9 mouse cellular contexts compared by ENCODE assay signal in the genomic region with DNA sequence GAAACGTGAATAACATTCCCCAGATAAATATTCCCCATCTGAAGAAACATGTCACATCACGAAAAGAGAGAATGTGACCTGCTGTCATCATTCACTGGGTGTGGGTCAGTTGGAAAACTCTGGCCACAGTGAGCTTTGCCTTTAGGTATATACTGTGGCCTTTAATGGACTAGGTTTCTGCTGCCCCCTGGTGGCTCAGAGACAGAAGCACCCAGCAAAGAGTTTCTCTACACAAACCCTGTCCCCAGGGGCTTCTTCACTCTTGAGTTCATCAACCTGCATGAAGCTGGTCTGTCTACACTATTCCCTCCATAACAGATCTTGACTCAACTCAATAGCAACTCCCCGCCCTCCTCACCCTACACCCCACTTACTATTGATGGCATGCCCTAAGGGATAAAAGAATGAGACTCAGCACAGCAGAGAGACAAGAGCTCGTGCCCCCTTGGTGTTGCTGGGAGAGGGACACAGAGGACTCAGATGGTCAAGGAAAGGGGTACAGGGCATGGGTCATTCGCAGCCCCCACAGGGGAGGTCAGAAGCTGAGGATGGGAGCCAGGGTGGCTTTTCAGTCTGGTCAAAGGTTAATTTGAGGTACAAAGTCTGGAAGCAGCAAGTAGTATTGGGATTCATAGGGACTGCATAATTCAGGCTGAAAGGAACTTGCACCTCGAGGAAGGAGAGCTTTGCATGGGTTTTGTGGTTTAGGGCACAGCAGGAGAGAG. TPM values are rescaled to one million over a fixed set of nuclear protein-coding genes. Genes with fewer than 3 reads are reported as not detected.
A peak's percentile ranks its signal among the peaks of the same experiment; 100 is the strongest.
DNase-seq lines count a peak whose midpoint lies in the region; ATAC-seq and TF ChIP-seq lines count a peak whose summit lies in the region.
"Had no signal": no experiment of that assay in that cellular context is flagged by ENCODE, and none has a peak within 500 bp of the region (broad histone marks: within the 10 kb centered on the region; RNA-seq: fewer than 3 reads in every experiment).

No protein-coding gene starts in this region.

- no peak for TF ChIP-seq EP300 in liver, embryonic 14.5 days (IDR thresholded peaks at IDR 0.05; ENCODE audit: low read depth)

- TF ChIP-seq CTCF in kidney, postnatal 0 days (IDR thresholded peaks at IDR 0.05; ENCODE audit: low read depth), result peak; percentile 94
- peak; percentile 86 for TF ChIP-seq CTCF in liver, embryonic 14.5 days (IDR thresholded peaks at IDR 0.05; ENCODE audit: low read depth)

- H3K4me2 ChIP-seq in midbrain, embryonic 11.5 days, result no peak overlapping the region
- no peak overlapping the region for H3K4me2 ChIP-seq in midbrain, embryonic 15.5 days
- no peak overlapping the region for H3K4me2 ChIP-seq in kidney, postnatal 0 days (ENCODE audit: low read length)
- H3K4me2 ChIP-seq in liver, embryonic 14.5 days (ENCODE audit: low read depth), result no peak overlapping the region

- H3K27me3 ChIP-seq in midbrain, embryonic 11.5 days (ENCODE audit: control insufficient read depth, insufficient read depth, low read length), result no peaks in the 10 kb centered on the region
- no peaks in the 10 kb centered on the region for H3K27me3 ChIP-seq in midbrain, embryonic 15.5 days (replicated peaks)
- no peaks in the 10 kb centered on the region for H3K27me3 ChIP-seq in kidney, postnatal 0 days (ENCODE audit: insufficient read depth, low read length)
- H3K27me3 ChIP-seq in liver, embryonic 14.5 days (ENCODE audit: control insufficient read depth, insufficient read depth, low read length), result no peaks in the 10 kb centered on the region

- H3K4me3 ChIP-seq in midbrain, embryonic 11.5 days (ENCODE audit: low read depth, low read length), result no peak overlapping the region
- H3K4me3 ChIP-seq in midbrain, embryonic 15.5 days, result no peak overlapping the region
- H3K4me3 ChIP-seq in kidney, postnatal 0 days (replicated peaks; ENCODE audit: low read depth, low read length), result no peak overlapping the region
- H3K4me3 ChIP-seq in liver, embryonic 14.5 days (ENCODE audit: insufficient read depth in 1 of 2, low read depth in 2 of 2, low read length in 2 of 2), result no peak overlapping the region
- H3K4me3 ChIP-seq: erythroblast, embryonic 14.5 days had no signal

- H3K9me3 ChIP-seq in midbrain, embryonic 11.5 days (ENCODE audit: control insufficient read depth, low read length), result no peaks in the 10 kb centered on the region
- H3K9me3 ChIP-seq in midbrain, embryonic 15.5 days, result no peaks in the 10 kb centered on the region
- no peaks in the 10 kb centered on the region for H3K9me3 ChIP-seq in kidney, postnatal 0 days (replicated peaks; ENCODE audit: low read length)
- H3K9me3 ChIP-seq in liver, embryonic 14.5 days (ENCODE audit: control insufficient read depth, low read length), result no peaks in the 10 kb centered on the region

- H3K4me1 ChIP-seq in midbrain, embryonic 11.5 days (ENCODE audit: control insufficient read depth, insufficient read depth, low read length), result no peaks in the 10 kb centered on the region
- H3K4me1 ChIP-seq in midbrain, embryonic 15.5 days, result no peaks in the 10 kb centered on the region
- H3K4me1 ChIP-seq in kidney, postnatal 0 days (replicated peaks; ENCODE audit: insufficient read depth, low read length), result no peaks in the 10 kb centered on the region
- no peaks in the 10 kb centered on the region for H3K4me1 ChIP-seq in liver, embryonic 14.5 days (replicated peaks; ENCODE audit: control insufficient read depth in 2 of 2, insufficient read depth in 2 of 2, low read length in 1 of 2)

- peak; percentile 52; the same call in 1 of the 2 replicates for ATAC-seq in midbrain, embryonic 11.5 days (ENCODE audit: low FRiP score)
- no peak for ATAC-seq in midbrain, embryonic 15.5 days (replicated peaks)
- ATAC-seq in granulocyte monocyte progenitor cell, adult 5-6 weeks (replicated peaks; ENCODE audit: poor library complexity, severe bottlenecking), result peak; percentile 66
- ATAC-seq in kidney, postnatal 0 days (replicated peaks; ENCODE audit: low FRiP score, low read depth), result peak; percentile 40; the same call in 1 of the 2 replicates
- ATAC-seq in liver, embryonic 14.5 days (ENCODE audit: insufficient read depth), result peak; percentile 58; the same call in 1 of the 2 replicates

- DNase-seq in midbrain, embryonic 11.5 days (ENCODE audit: low spot score, missing footprints), result peak; percentile 94
- peak; percentile 48 for DNase-seq in cerebellum, adult 8-10 months
- peak; percentile 86 for DNase-seq in kidney, postnatal 0 days (ENCODE audit: low spot score)
- DNase-seq in liver, embryonic 14.5 days (ENCODE audit: low read depth in 3 of 3, low spot score in 3 of 3), result peak in 2 of 3 experiments; percentile 35 to 47
- DNase-seq in retina, adult 2 months (ENCODE audit: low read depth, low spot score), result peak; percentile 36
- DNase-seq in thymus, postnatal 0 days (ENCODE audit: low spot score), result peak; percentile 66

- H3K9ac ChIP-seq in midbrain, embryonic 11.5 days (ENCODE audit: low read length), result no peak overlapping the region
- no peak overlapping the region for H3K9ac ChIP-seq in midbrain, embryonic 15.5 days
- no peak overlapping the region for H3K9ac ChIP-seq in kidney, postnatal 0 days (ENCODE audit: low read depth, low read length)
- H3K9ac ChIP-seq in liver, embryonic 14.5 days (replicated peaks), result no peak overlapping the region

- 22% methylated on average over 6 of the region's 6 CpGs for WGBS in midbrain, embryonic 11.5 days
- WGBS in midbrain, embryonic 15.5 days, result 21% methylated on average over 6 of the region's 6 CpGs
- 22% methylated on average over 6 of the region's 6 CpGs for WGBS in kidney, postnatal 0 days
- WGBS in liver, embryonic 14.5 days (ENCODE audit: insufficient replicate concordance), result 15% methylated on average over 6 of the region's 6 CpGs

- no peak overlapping the region for H3K27ac ChIP-seq in midbrain, embryonic 11.5 days (ENCODE audit: low read depth, low read length)
- no peak overlapping the region for H3K27ac ChIP-seq in midbrain, embryonic 15.5 days
- no peak overlapping the region for H3K27ac ChIP-seq in kidney, postnatal 0 days
- H3K27ac ChIP-seq in liver, embryonic 14.5 days, result no peak overlapping the region

- no peaks in the 10 kb centered on the region for H3K36me3 ChIP-seq in midbrain, embryonic 11.5 days (ENCODE audit: control insufficient read depth, insufficient read depth, low read length)
- no peaks in the 10 kb centered on the region for H3K36me3 ChIP-seq in midbrain, embryonic 15.5 days (replicated peaks)
- no peaks in the 10 kb centered on the region for H3K36me3 ChIP-seq in kidney, postnatal 0 days (ENCODE audit: insufficient read depth, low read length)
- H3K36me3 ChIP-seq in liver, embryonic 14.5 days (replicated peaks; ENCODE audit: control insufficient read depth, insufficient read depth, low read depth), result no peaks in the 10 kb centered on the region

RNA-seq across cellular contexts. Expression of a gene that starts 11.0 kb away (rescaled TPM):
- polyA plus RNA-seq in midbrain, embryonic 11.5 days (2014; fragmentation: Nextera tagmentation; extraction: Ambion mirVana), result not detected in 2 replicates
- not detected in 2 replicates for polyA plus RNA-seq in midbrain, embryonic 15.5 days (2015; fragmentation: Nextera tagmentation; extraction: Ambion mirVana)
- total RNA-seq in granulocyte monocyte progenitor cell, adult 5-6 weeks (2014; fragmentation: Nextera tagmentation), result not detected in 2 replicates
- total RNA-seq in granulocyte monocyte progenitor cell, adult 5-6 weeks (2017), result not detected in 2 replicates
- polyA plus RNA-seq in kidney, postnatal 0 days (2015; fragmentation: Nextera tagmentation; extraction: Ambion mirVana), result not detected in 2 replicates
- not detected in 2 replicates for polyA plus RNA-seq in liver, embryonic 14.5 days (2012; rRNA removed)
- not detected in 2 replicates for polyA plus RNA-seq in liver, embryonic 14.5 days (2014; fragmentation: Nextera tagmentation; extraction: Ambion mirVana)
- polyA plus RNA-seq in thymus, postnatal 0 days (2015; fragmentation: Nextera tagmentation; extraction: Ambion mirVana), result not detected in 2 replicates
- polyA plus RNA-seq: erythroblast, embryonic 14.5 days had no signal

RNA-seq across cellular contexts. Expression of a gene that starts 19.7 kb away (rescaled TPM):
- polyA plus RNA-seq in midbrain, embryonic 11.5 days (2014; fragmentation: Nextera tagmentation; extraction: Ambion mirVana), result 0.66 and 0.85 TPM in 2 replicates
- polyA plus RNA-seq in midbrain, embryonic 15.5 days (2015; fragmentation: Nextera tagmentation; extraction: Ambion mirVana), result 1.3 and 1.9 TPM in 2 replicates
- total RNA-seq in granulocyte monocyte progenitor cell, adult 5-6 weeks (2014; fragmentation: Nextera tagmentation), result not detected in 2 replicates
- total RNA-seq in granulocyte monocyte progenitor cell, adult 5-6 weeks (2017), result not detected in 2 replicates
- polyA plus RNA-seq in kidney, postnatal 0 days (2015; fragmentation: Nextera tagmentation; extraction: Ambion mirVana), result 0.64 and 1.1 TPM in 2 replicates
- 1.7 and 1.9 TPM in 2 replicates for polyA plus RNA-seq in liver, embryonic 14.5 days (2012; rRNA removed)
- 1.6 and 2.1 TPM in 2 replicates for polyA plus RNA-seq in liver, embryonic 14.5 days (2014; fragmentation: Nextera tagmentation; extraction: Ambion mirVana)
- polyA plus RNA-seq in thymus, postnatal 0 days (2015; fragmentation: Nextera tagmentation; extraction: Ambion mirVana), result 0.49 and 0.56 TPM in 2 replicates

RNA-seq across cellular contexts. Expression of a gene that starts 19.7 kb away (rescaled TPM):
- polyA plus RNA-seq in midbrain, embryonic 11.5 days (2014; fragmentation: Nextera tagmentation; extraction: Ambion mirVana), result 75.9 and 82.5 TPM in 2 replicates
- 52.7 and 55.4 TPM in 2 replicates for polyA plus RNA-seq in midbrain, embryonic 15.5 days (2015; fragmentation: Nextera tagmentation; extraction: Ambion mirVana)
- total RNA-seq in granulocyte monocyte progenitor cell, adult 5-6 weeks (2014; fragmentation: Nextera tagmentation), result 31.1 and 36.9 TPM in 2 replicates
- total RNA-seq in granulocyte monocyte progenitor cell, adult 5-6 weeks (2017), result 21.5 and 27.3 TPM in 2 replicates
- 58.5 and 62.4 TPM in 2 replicates for polyA plus RNA-seq in kidney, postnatal 0 days (2015; fragmentation: Nextera tagmentation; extraction: Ambion mirVana)
- polyA plus RNA-seq in liver, embryonic 14.5 days (2012; rRNA removed), result 16.2 and 26.0 TPM in 2 replicates
- 36.7 and 43.7 TPM in 2 replicates for polyA plus RNA-seq in liver, embryonic 14.5 days (2014; fragmentation: Nextera tagmentation; extraction: Ambion mirVana)
- polyA plus RNA-seq in thymus, postnatal 0 days (2015; fragmentation: Nextera tagmentation; extraction: Ambion mirVana), result 70.4 and 85.2 TPM in 2 replicates

RNA-seq across cellular contexts. Expression of a gene that starts 27.8 kb away (rescaled TPM):
- polyA plus RNA-seq in midbrain, embryonic 11.5 days (2014; fragmentation: Nextera tagmentation; extraction: Ambion mirVana), result not detected in 2 replicates
- not detected in 2 replicates for polyA plus RNA-seq in midbrain, embryonic 15.5 days (2015; fragmentation: Nextera tagmentation; extraction: Ambion mirVana)
- total RNA-seq in granulocyte monocyte progenitor cell, adult 5-6 weeks (2014; fragmentation: Nextera tagmentation), result not detected in 2 replicates
- total RNA-seq in granulocyte monocyte progenitor cell, adult 5-6 weeks (2017), result not detected in 2 replicates
- 0.84 and 1.4 TPM in 2 replicates for polyA plus RNA-seq in kidney, postnatal 0 days (2015; fragmentation: Nextera tagmentation; extraction: Ambion mirVana)
- polyA plus RNA-seq in liver, embryonic 14.5 days (2012; rRNA removed), result 0.08 TPM in 1 of 2 replicates, not detected in the other
- not detected in 2 replicates for polyA plus RNA-seq in liver, embryonic 14.5 days (2014; fragmentation: Nextera tagmentation; extraction: Ambion mirVana)
- polyA plus RNA-seq in thymus, postnatal 0 days (2015; fragmentation: Nextera tagmentation; extraction: Ambion mirVana), result not detected in 2 replicates
- polyA plus RNA-seq: erythroblast, embryonic 14.5 days had no signal

RNA-seq across cellular contexts. Expression of a gene that starts 41.1 kb away (rescaled TPM):
- polyA plus RNA-seq in midbrain, embryonic 11.5 days (2014; fragmentation: Nextera tagmentation; extraction: Ambion mirVana), result 0.21 TPM in 1 of 2 replicates, not detected in the other
- polyA plus RNA-seq in midbrain, embryonic 15.5 days (2015; fragmentation: Nextera tagmentation; extraction: Ambion mirVana), result not detected in 2 replicates
- not detected in 2 replicates for total RNA-seq in granulocyte monocyte progenitor cell, adult 5-6 weeks (2014; fragmentation: Nextera tagmentation)
- not detected in 2 replicates for total RNA-seq in granulocyte monocyte progenitor cell, adult 5-6 weeks (2017)
- 1.4 and 1.6 TPM in 2 replicates for polyA plus RNA-seq in kidney, postnatal 0 days (2015; fragmentation: Nextera tagmentation; extraction: Ambion mirVana)
- polyA plus RNA-seq in liver, embryonic 14.5 days (2012; rRNA removed), result not detected in 2 replicates
- not detected in 2 replicates for polyA plus RNA-seq in liver, embryonic 14.5 days (2014; fragmentation: Nextera tagmentation; extraction: Ambion mirVana)
- not detected in 2 replicates for polyA plus RNA-seq in thymus, postnatal 0 days (2015; fragmentation: Nextera tagmentation; extraction: Ambion mirVana)
- polyA plus RNA-seq: erythroblast, embryonic 14.5 days had no signal

Comparison
In these comparisons a context has a peak if more than half of its experiments do, and no peak if none do; other contexts are left out.
1. DNase-seq: peak in every context shown above with its lines; median percentile 94 in midbrain, embryonic 11.5 days; 86 in kidney, postnatal 0 days; 66 in thymus, postnatal 0 days; 48 in cerebellum, adult 8-10 months; 41 in liver, embryonic 14.5 days; 36 in retina, adult 2 months.